Mouse (Mus musculus) bone marrow, adult 2 months (tissue): ENCODE data around the gene Cd47.
A peak's percentile ranks its signal among the peaks of the same experiment; 100 is the strongest.

Experiments used
- CTCF ChIP-seq: fragments of 200-500 bp; IDR thresholded peaks from 2 replicates; pipeline ENCODE4 v1.5.1; 2011; ENCODE audit warnings: low read length, control low read depth; ENCODE audit not compliant: control insufficient read depth, insufficient read depth
- POLR2A ChIP-seq: fragments of 200-500 bp; IDR thresholded peaks from 2 replicates; pipeline ENCODE4 v1.6.1; 2011; ENCODE audit warnings: low read depth, mild to moderate bottlenecking, control low read depth, low read length, borderline replicate concordance; ENCODE audit not compliant: control insufficient read depth

GRCm38 (mm10) chr16:49807419-49807841 is 7.1 kb downstream of the Cd47 start:
- TF ChIP-seq CTCF (no peak), POLR2A (0 out of 2 replicates have a peak, but pooled peaks have one; percentile 5)
